Mouse (Mus musculus): ENCODE results near the gene Bcas2. TPM values are rescaled to one million over a fixed set of nuclear protein-coding genes. Genes with fewer than 3 reads are reported as not detected.
"Not testable (repeated sequence)": the region's sequence is repeated elsewhere in the genome, so short reads cannot be mapped to it uniquely, and the experiment has no call there.

Gene Bcas2
- polyA plus RNA-seq, 1 experiment from 2014 or later, result 144 TPM

GRCm38 (mm10) chr3:103207749-103208148 lies 36.3 kb downstream of the Bcas2 start:
- no peak overlapping the region for H3K9ac ChIP-seq (ENCODE audit: low read depth, low read length)
- WGBS, result 59% methylated on average over 5 of the region's 5 CpGs
- H3K27ac ChIP-seq, result no peak overlapping the region
- no peaks in the 10 kb centered on the region for H3K36me3 ChIP-seq (ENCODE audit: insufficient read depth, low read length)
- no peak overlapping the region for H3K4me2 ChIP-seq (ENCODE audit: low read length)
- no peaks in the 10 kb centered on the region for H3K27me3 ChIP-seq (ENCODE audit: insufficient read depth, low read length)
- no peaks in the 10 kb centered on the region for H3K9me3 ChIP-seq (replicated peaks; ENCODE audit: low read length)
- DNase-seq (ENCODE audit: low spot score) (no peak), ATAC-seq (replicated peaks; ENCODE audit: low FRiP score, low read depth) (no peak)
- no peak overlapping the region for H3K4me3 ChIP-seq (replicated peaks; ENCODE audit: low read depth, low read length)
- no peak for TF ChIP-seq CTCF (IDR thresholded peaks at IDR 0.05; ENCODE audit: low read depth)
- no peaks in the 10 kb centered on the region for H3K4me1 ChIP-seq (replicated peaks; ENCODE audit: insufficient read depth, low read length)

GRCm38 (mm10) chr3:103208237-103208636 lies 36.8 kb downstream of the Bcas2 start:
- ATAC-seq (replicated peaks; ENCODE audit: low FRiP score, low read depth) (no peak), DNase-seq (ENCODE audit: low spot score) (no peak)
- no peak overlapping the region for H3K4me2 ChIP-seq (ENCODE audit: low read length)
- H3K9me3 ChIP-seq (replicated peaks; ENCODE audit: low read length), result no peaks in the 10 kb centered on the region
- no peaks in the 10 kb centered on the region for H3K27me3 ChIP-seq (ENCODE audit: insufficient read depth, low read length)
- H3K9ac ChIP-seq (ENCODE audit: low read depth, low read length), result no peak overlapping the region
- no peaks in the 10 kb centered on the region for H3K36me3 ChIP-seq (ENCODE audit: insufficient read depth, low read length)
- no peak overlapping the region for H3K27ac ChIP-seq
- WGBS, result 77% methylated on average over 2 of the region's 2 CpGs
- H3K4me3 ChIP-seq (replicated peaks; ENCODE audit: low read depth, low read length), result no peak overlapping the region
- no peak for TF ChIP-seq CTCF (IDR thresholded peaks at IDR 0.05; ENCODE audit: low read depth)
- H3K4me1 ChIP-seq (replicated peaks; ENCODE audit: insufficient read depth, low read length), result no peaks in the 10 kb centered on the region

GRCm38 (mm10) chr3:103211101-103211500 lies 39.6 kb downstream of the Bcas2 start:
- no peak for DNase-seq (ENCODE audit: low spot score)

GRCm38 (mm10) chr3:103212142-103212541 lies 40.7 kb downstream of the Bcas2 start:
- Histone ChIP-seq H3K36me3 (ENCODE audit: insufficient read depth, low read length) (no peaks in the 10 kb centered on the region), H3K27ac (no peak overlapping the region), H3K4me2 (ENCODE audit: low read length) (no peak overlapping the region), H3K27me3 (ENCODE audit: insufficient read depth, low read length) (no peaks in the 10 kb centered on the region), H3K9ac (ENCODE audit: low read depth, low read length) (no peak overlapping the region), H3K9me3 (replicated peaks; ENCODE audit: low read length) (no peaks in the 10 kb centered on the region), H3K4me1 (replicated peaks; ENCODE audit: insufficient read depth, low read length) (no peaks in the 10 kb centered on the region), H3K4me3 (replicated peaks; ENCODE audit: low read depth, low read length) (no peak overlapping the region)
- DNase-seq (ENCODE audit: low spot score) (no peak), ATAC-seq (replicated peaks; ENCODE audit: low FRiP score, low read depth) (no peak)
- TF ChIP-seq CTCF (IDR thresholded peaks at IDR 0.05; ENCODE audit: low read depth), result no peak
- 90% methylated on average over 1 of the region's 1 CpGs for WGBS

More at GRCm38 (mm10) chr3:103211101-103211500, 39.6 kb downstream of the Bcas2 start:
- Histone ChIP-seq H3K4me3 (replicated peaks; ENCODE audit: low read depth, low read length) (no peak overlapping the region), H3K4me2 (ENCODE audit: low read length) (no peak overlapping the region), H3K4me1 (replicated peaks; ENCODE audit: insufficient read depth, low read length) (no peaks in the 10 kb centered on the region), H3K9me3 (replicated peaks; ENCODE audit: low read length) (no peaks in the 10 kb centered on the region), H3K9ac (ENCODE audit: low read depth, low read length) (no peak overlapping the region), H3K27me3 (ENCODE audit: insufficient read depth, low read length) (no peaks in the 10 kb centered on the region), H3K36me3 (ENCODE audit: insufficient read depth, low read length) (no peaks in the 10 kb centered on the region), H3K27ac (no peak overlapping the region)
- TF ChIP-seq CTCF (IDR thresholded peaks at IDR 0.05; ENCODE audit: low read depth), result no peak
- no peak for ATAC-seq (replicated peaks; ENCODE audit: low FRiP score, low read depth)
- 94% methylated on average over 2 of the region's 2 CpGs for WGBS

- Histone ChIP-seq H3K9me3 (replicated peaks; ENCODE audit: low read length) (no peaks in the 10 kb centered on the region), H3K36me3 (ENCODE audit: insufficient read depth, low read length) (no peaks in the 10 kb centered on the region), H3K4me2 (ENCODE audit: low read length) (no peak overlapping the region), H3K27ac (no peak overlapping the region), H3K27me3 (ENCODE audit: insufficient read depth, low read length) (no peaks in the 10 kb centered on the region), H3K4me1 (replicated peaks; ENCODE audit: insufficient read depth, low read length) (no peaks in the 10 kb centered on the region), H3K9ac (ENCODE audit: low read depth, low read length) (no peak overlapping the region), H3K4me3 (replicated peaks; ENCODE audit: low read depth, low read length) (no peak overlapping the region)
- ATAC-seq (replicated peaks; ENCODE audit: low FRiP score, low read depth) (no peak), DNase-seq (ENCODE audit: low spot score) (no peak)
- 59% methylated on average over 5 of the region's 5 CpGs for WGBS
- no peak for TF ChIP-seq CTCF (IDR thresholded peaks at IDR 0.05; ENCODE audit: low read depth)
Observed at GRCm38 (mm10) chr3:103213537-103213936, 42.1 kb downstream of the Bcas2 start.

- Histone ChIP-seq H3K36me3 (ENCODE audit: insufficient read depth, low read length) (no peaks in the 10 kb centered on the region), H3K4me2 (ENCODE audit: low read length) (no peak overlapping the region), H3K4me3 (replicated peaks; ENCODE audit: low read depth, low read length) (no peak overlapping the region), H3K9me3 (replicated peaks; ENCODE audit: low read length) (no peaks in the 10 kb centered on the region), H3K27ac (no peak overlapping the region), H3K4me1 (replicated peaks; ENCODE audit: insufficient read depth, low read length) (no peaks in the 10 kb centered on the region), H3K9ac (ENCODE audit: low read depth, low read length) (no peak overlapping the region), H3K27me3 (ENCODE audit: insufficient read depth, low read length) (no peaks in the 10 kb centered on the region)
- 78% methylated on average over 8 of the region's 8 CpGs for WGBS
- no peak for DNase-seq (ENCODE audit: low spot score)
- no peak for ATAC-seq (replicated peaks; ENCODE audit: low FRiP score, low read depth)
- TF ChIP-seq CTCF (IDR thresholded peaks at IDR 0.05; ENCODE audit: low read depth), result no peak
Observed at GRCm38 (mm10) chr3:103214593-103215285, 43.3 kb downstream of the Bcas2 start.

GRCm38 (mm10) chr3:103215399-103215798 lies 43.9 kb downstream of the Bcas2 start:
- H3K27ac ChIP-seq; H3K4me3 ChIP-seq (replicated peaks; ENCODE audit: low read depth, low read length); H3K27me3 ChIP-seq (ENCODE audit: insufficient read depth, low read length); ATAC-seq (replicated peaks; ENCODE audit: low FRiP score, low read depth); H3K9me3 ChIP-seq (replicated peaks; ENCODE audit: low read length); H3K4me1 ChIP-seq (replicated peaks; ENCODE audit: insufficient read depth, low read length); H3K36me3 ChIP-seq (ENCODE audit: insufficient read depth, low read length); H3K4me2 ChIP-seq (ENCODE audit: low read length); H3K9ac ChIP-seq (ENCODE audit: low read depth, low read length); DNase-seq (ENCODE audit: low spot score): not testable (repeated sequence)
- WGBS, result 90% methylated on average over 8 of the region's 8 CpGs
